Mouse (Mus musculus) midbrain, postnatal 0 days (tissue): ENCODE results near the gene S100a6. TPM values are rescaled to one million over a fixed set of nuclear protein-coding genes. Genes with fewer than 3 reads are reported as not detected.

Experiments used
- ATAC-seq: fragments of 200-750 bp; cut with Nextera tagmentation; 2 replicates; pipeline ENCODE4 v1.8.0; 2017; ENCODE audit warnings: moderate number of reproducible peaks, mild to moderate bottlenecking, moderate TSS enrichment, moderate library complexity; ENCODE audit not compliant: low FRiP score
- DNase-seq: peaks from one replicate; pipeline ENCODE4 v3.0.0-alpha.2; 2015; ENCODE audit warnings: low spot score
- H3K27ac ChIP-seq: fragments of 300-500 bp; sonication (generic); 2 replicates; pipeline ENCODE4 v1.5.1; 2014; ENCODE audit warnings: low read depth, mild to moderate bottlenecking, low read length, mixed read lengths
- H3K27me3 ChIP-seq: fragments of 300-500 bp; sonication (generic); 2 replicates; pipeline ENCODE4 v1.6.1; 2014; ENCODE audit warnings: low read length, control low read depth, mixed read lengths; ENCODE audit not compliant: insufficient read depth
- H3K36me3 ChIP-seq: fragments of 300-500 bp; sonication (generic); 2 replicates; pipeline ENCODE4 v1.6.1; 2014; ENCODE audit warnings: low read length, control low read depth, mixed read lengths; ENCODE audit not compliant: insufficient read depth
- H3K4me1 ChIP-seq: fragments of 300-500 bp; sonication (generic); 2 replicates; pipeline ENCODE4 v1.6.1; 2014; ENCODE audit warnings: mild to moderate bottlenecking, control low read depth, antibody characterized with exemption, low read length, mixed read lengths; ENCODE audit not compliant: insufficient read depth
- H3K4me2 ChIP-seq: fragments of 300-500 bp; sonication (generic); 2 replicates; pipeline ENCODE4 v1.6.1; 2014; ENCODE audit warnings: low read depth, mild to moderate bottlenecking, low read length, mixed read lengths; ENCODE audit not compliant: poor library complexity, severe bottlenecking
- H3K4me3 ChIP-seq: fragments of 300-500 bp; sonication (generic); 2 replicates; pipeline ENCODE4 v1.5.1; 2014; ENCODE audit warnings: low read depth, mild to moderate bottlenecking, low read length, moderate library complexity
- H3K9ac ChIP-seq: fragments of 300-500 bp; sonication (generic); replicated peaks from 2 replicates; pipeline ENCODE4 v1.6.1; 2014; ENCODE audit warnings: mild to moderate bottlenecking, low read length, moderate library complexity, mixed read lengths; ENCODE audit not compliant: poor library complexity, severe bottlenecking
- H3K9me3 ChIP-seq: fragments of 300-500 bp; sonication (generic); 2 replicates; pipeline ENCODE4 v1.6.1; 2016; ENCODE audit warnings: low read length, control low read depth
- CTCF ChIP-seq: IDR thresholded peaks from 2 replicates; pipeline ENCODE4 v1.5.1; 2016; ENCODE audit warnings: antibody characterized with exemption, mild to moderate bottlenecking
- WGBS: fragments of 180-500 bp; shearing (Covaris S2); extraction: QIAGEN DNeasy Blood & Tissue Kit; methylation state at CpG from one replicate; pipeline ENCODE4 v1.1.7; 2014; 5-methylcytosine and 5-hydroxymethylcytosine counted together
- polyA plus RNA-seq: library from polyadenylated mRNA; unstranded; fragments of >200 nt; fragmentation: Nextera tagmentation; extraction: Ambion mirVana; gene quantifications from 2 replicates; pipeline ENCODE4 v1.2.1, GENCODE M21; 2015
- total RNA-seq: library from RNA; depleted of rRNA; stranded (reverse); fragments of >200 nt; gene quantifications from 2 replicates; pipeline ENCODE4 v1.2.3, GENCODE M21; 2014; rRNA removed

S100a6 gene
- total and polyA plus RNA-seq, 2 experiments from 2014 or later: 13.8 to 50.9 TPM

GRCm38 (mm10) chr3:90668846-90669245 is 56.2 kb downstream of the S100a6 start, which contains the start of gene S100a8:
Gene S100a8, plus strand, starts transcription at chr3:90668978.
- H3K4me1 ChIP-seq: no peaks in the 10 kb centered on the region
- no peaks in the 10 kb centered on the region for H3K9me3 ChIP-seq
- DNase-seq: no peak
- no peaks in the 10 kb centered on the region for H3K27me3 ChIP-seq
- H3K4me2 ChIP-seq: no peak within 1 kb of the TSS
- no peak for TF ChIP-seq CTCF
- no peak within 1 kb of the TSS for H3K9ac ChIP-seq
- H3K36me3 ChIP-seq: no peaks in the 10 kb centered on the region
- no peak within 1 kb of the TSS for H3K27ac ChIP-seq
- ATAC-seq: no peak
- H3K4me3 ChIP-seq: no peak within 1 kb of the TSS
- 63% methylated on average over 8 of the region's 8 CpGs for WGBS

Other genes starting within 250 kb of the S100a6 start
- 64.8 and 86.6 TPM in 2 replicates for gene Slc27a3, start 222.9 kb upstream of the S100a6 start, total RNA-seq
- gene Slc27a3, start 222.9 kb upstream of the S100a6 start, polyA plus RNA-seq: 30.8 and 31.4 TPM in 2 replicates
- gene Ints3, start 179.3 kb upstream of the S100a6 start, total RNA-seq: 58.5 and 61.8 TPM in 2 replicates
- gene Ints3, start 179.3 kb upstream of the S100a6 start, polyA plus RNA-seq: 19.7 and 22.3 TPM in 2 replicates
- 4.0 and 4.1 TPM in 2 replicates for gene Npr1, start 147.0 kb upstream of the S100a6 start, total RNA-seq
- gene Npr1, start 147.0 kb upstream of the S100a6 start, polyA plus RNA-seq: 1.5 and 2.0 TPM in 2 replicates
- gene Ilf2, start 136.8 kb upstream of the S100a6 start, total RNA-seq: 136 and 147 TPM in 2 replicates
- 177 and 182 TPM in 2 replicates for gene Ilf2, start 136.8 kb upstream of the S100a6 start, polyA plus RNA-seq
- 41.2 and 51.9 TPM in 2 replicates for gene Snapin, start 121.8 kb upstream of the S100a6 start, total RNA-seq
- 93.5 and 97.2 TPM in 2 replicates for gene Snapin, start 121.8 kb upstream of the S100a6 start, polyA plus RNA-seq
- gene Chtop, start 103.4 kb upstream of the S100a6 start, total RNA-seq: 233 and 254 TPM in 2 replicates
- gene Chtop, start 103.4 kb upstream of the S100a6 start, polyA plus RNA-seq: 154 and 163 TPM in 2 replicates
- 16.4 and 27.5 TPM in 2 replicates for gene S100a1, start 98.5 kb upstream of the S100a6 start, total RNA-seq
- 54.2 and 59.9 TPM in 2 replicates for gene S100a1, start 98.5 kb upstream of the S100a6 start, polyA plus RNA-seq
- gene S100a13, start 98.4 kb upstream of the S100a6 start, total RNA-seq: 4.5 and 7.3 TPM in 2 replicates
- gene S100a13, start 98.4 kb upstream of the S100a6 start, polyA plus RNA-seq: 20.3 and 21.1 TPM in 2 replicates
- gene S100a14, start 86.0 kb upstream of the S100a6 start, total RNA-seq: 0.55 TPM in 1 of 2 replicates, not detected in the other
- gene S100a14, start 86.0 kb upstream of the S100a6 start, polyA plus RNA-seq: not detected in 2 replicates
- 38.4 and 76.1 TPM in 2 replicates for gene S100a16, start 75.6 kb upstream of the S100a6 start, total RNA-seq
- gene S100a16, start 75.6 kb upstream of the S100a6 start, polyA plus RNA-seq: 65.5 and 74.7 TPM in 2 replicates
- 0.19 and 3.5 TPM in 2 replicates for gene S100a3, start 52.3 kb upstream of the S100a6 start, total RNA-seq
- 0.81 and 0.90 TPM in 2 replicates for gene S100a3, start 52.3 kb upstream of the S100a6 start, polyA plus RNA-seq
- not detected in 2 replicates for gene S100a2, start 22.6 kb upstream of the S100a6 start, total RNA-seq
- not detected in 2 replicates for gene S100a2, start 22.6 kb upstream of the S100a6 start, polyA plus RNA-seq
- gene Gm42674, start 11.0 kb upstream of the S100a6 start, total RNA-seq: 1.6 TPM in 1 of 2 replicates, not detected in the other
- not detected in 2 replicates for gene Gm42674, start 11.0 kb upstream of the S100a6 start, polyA plus RNA-seq
- gene S100a4, start 9.1 kb upstream of the S100a6 start, total RNA-seq: not detected in 2 replicates
- 2.4 and 2.5 TPM in 2 replicates for gene S100a4, start 9.1 kb upstream of the S100a6 start, polyA plus RNA-seq
- gene S100a5, start 4.4 kb upstream of the S100a6 start, total RNA-seq: not detected in 2 replicates
- gene S100a5, start 4.4 kb upstream of the S100a6 start, polyA plus RNA-seq: 0.43 TPM in 1 of 2 replicates, not detected in the other
- not detected in 2 replicates for gene S100a7a, start 41.1 kb downstream of the S100a6 start, total RNA-seq
- gene S100a7a, start 41.1 kb downstream of the S100a6 start, polyA plus RNA-seq: not detected in 2 replicates
- 0.93 and 1.8 TPM in 2 replicates for gene S100a8, start 56.1 kb downstream of the S100a6 start, total RNA-seq
- gene S100a8, start 56.1 kb downstream of the S100a6 start, polyA plus RNA-seq: 2.2 and 4.2 TPM in 2 replicates
- 5.5 TPM in 1 of 2 replicates, not detected in the other for gene S100a9, start 82.8 kb downstream of the S100a6 start, total RNA-seq
- 2.1 and 2.2 TPM in 2 replicates for gene S100a9, start 82.8 kb downstream of the S100a6 start, polyA plus RNA-seq
- gene Pglyrp4, start 114.0 kb downstream of the S100a6 start, total RNA-seq: not detected in 2 replicates
- gene Pglyrp4, start 114.0 kb downstream of the S100a6 start, polyA plus RNA-seq: not detected in 2 replicates
- gene Gm5849, start 165.0 kb downstream of the S100a6 start, total RNA-seq: not detected in 2 replicates
- not detected in 2 replicates for gene Gm5849, start 165.0 kb downstream of the S100a6 start, polyA plus RNA-seq